Mouse (Mus musculus) kidney, postnatal 0 days (tissue): ENCODE data around the gene Eml6. TPM values are rescaled to one million over a fixed set of nuclear protein-coding genes. Genes with fewer than 3 reads are reported as not detected.

Experiments
- ATAC-seq: fragments of 200-750 bp; cut with Nextera tagmentation; replicated peaks from 2 replicates; pipeline ENCODE4 v1.8.0; 2017; ENCODE audit warnings: low read depth, moderate number of reproducible peaks, moderate TSS enrichment, moderate library complexity; ENCODE audit not compliant: low FRiP score
- DNase-seq: peaks from one replicate; pipeline ENCODE4 v3.0.0-alpha.2; 2016; ENCODE audit warnings: low spot score
- H3K27ac ChIP-seq: fragments of 300-500 bp; sonication (generic); 2 replicates; pipeline ENCODE4 v1.5.1; 2014; ENCODE audit warnings: mild to moderate bottlenecking
- H3K27me3 ChIP-seq: fragments of 300-500 bp; sonication (generic); 2 replicates; pipeline ENCODE4 v1.6.1; 2014; ENCODE audit warnings: low read length, mixed read lengths; ENCODE audit not compliant: insufficient read depth
- H3K36me3 ChIP-seq: fragments of 300-500 bp; sonication (generic); 2 replicates; pipeline ENCODE4 v1.6.1; 2014; ENCODE audit warnings: low read length, mixed read lengths; ENCODE audit not compliant: insufficient read depth
- H3K4me1 ChIP-seq: fragments of 300-500 bp; sonication (generic); replicated peaks from 2 replicates; pipeline ENCODE4 v1.6.1; 2014; ENCODE audit warnings: antibody characterized with exemption, low read length, mixed read lengths; ENCODE audit not compliant: insufficient read depth
- H3K4me2 ChIP-seq: fragments of 300-500 bp; sonication (generic); 2 replicates; pipeline ENCODE4 v1.6.1; 2014; ENCODE audit warnings: mild to moderate bottlenecking, low read length, moderate library complexity, mixed read lengths
- H3K4me3 ChIP-seq: fragments of 300-500 bp; sonication (generic); replicated peaks from 2 replicates; pipeline ENCODE4 v1.5.1; 2014; ENCODE audit warnings: low read depth, low read length
- H3K9ac ChIP-seq: fragments of 300-500 bp; sonication (generic); 2 replicates; pipeline ENCODE4 v1.6.1; 2014; ENCODE audit warnings: low read depth, low read length
- H3K9me3 ChIP-seq: fragments of 300-500 bp; sonication (generic); replicated peaks from 2 replicates; pipeline ENCODE4 v1.6.1; 2016; ENCODE audit warnings: low read length, inconsistent platforms, mixed read lengths
- CTCF ChIP-seq: IDR thresholded peaks from 2 replicates; pipeline ENCODE4 v1.5.1; 2016; ENCODE audit warnings: antibody characterized with exemption, low read depth, mild to moderate bottlenecking, moderate library complexity
- WGBS: fragments of 180-500 bp; shearing (Covaris S2); extraction: QIAGEN DNeasy Blood & Tissue Kit; methylation state at CpG from one replicate; pipeline ENCODE4 v1.1.7; 2014; 5-methylcytosine and 5-hydroxymethylcytosine counted together
- polyA plus RNA-seq: library from polyadenylated mRNA; unstranded; fragments of >200 nt; fragmentation: Nextera tagmentation; extraction: Ambion mirVana; gene quantifications from 2 replicates; pipeline ENCODE4 v1.2.1, GENCODE M21; 2015

Gene Eml6
- polyA plus RNA-seq, 1 experiment from 2014 or later, result 1.2 TPM

DNA sequence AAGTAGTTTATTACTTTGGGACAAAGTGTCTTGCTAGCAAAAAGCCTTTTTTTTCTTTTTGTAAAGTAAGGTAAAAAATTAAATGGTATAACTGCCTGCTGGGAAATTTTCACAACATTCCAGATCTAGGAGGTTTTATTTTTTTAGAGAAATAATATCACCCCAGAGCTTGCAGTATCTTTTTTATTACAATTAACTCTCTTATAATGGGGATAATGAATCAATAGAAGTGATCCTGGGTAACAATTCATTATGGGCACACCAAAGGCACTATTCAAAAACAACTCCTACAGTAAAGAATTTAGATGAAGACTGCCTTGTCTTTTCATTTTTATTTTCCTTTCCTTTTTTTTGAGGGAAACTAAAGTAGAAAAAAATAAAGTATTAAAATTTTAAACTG, 331.1 kb downstream of the Eml6 start:
- Histone ChIP-seq H3K4me3 (0 out of 2 replicates have a peak overlapping the region, but pooled peaks have one; percentile 89), H3K9me3 (no peaks in the 10 kb centered on the region), H3K36me3 (no peaks in the 10 kb centered on the region), H3K4me2 (peak overlapping the region; percentile 21; the same call in 1 of the 2 replicates), H3K27ac (no peak overlapping the region), H3K4me1 (peaks cover 4% of the 10 kb centered on the region; the same call in 1 of the 2 replicates), H3K9ac (no peak overlapping the region), H3K27me3 (no peaks in the 10 kb centered on the region)
- no peak for TF ChIP-seq CTCF
- DNase-seq (no peak), ATAC-seq (no peak)

GRCm38 (mm10) chr11:29693576-29694410, 332.0 kb downstream of the Eml6 start:
- Histone ChIP-seq H3K9ac (peak overlapping the region; percentile 91), H3K4me2 (peak overlapping the region; percentile 51), H3K36me3 (no peaks in the 10 kb centered on the region), H3K4me1 (peaks cover 4% of the 10 kb centered on the region; the same call in 1 of the 2 replicates), H3K9me3 (no peaks in the 10 kb centered on the region), H3K27ac (peak overlapping the region; percentile 96), H3K4me3 (peak overlapping the region; percentile 89), H3K27me3 (no peaks in the 10 kb centered on the region)
- peak; percentile 75 for TF ChIP-seq CTCF
- ATAC-seq (peak; percentile 84), DNase-seq (peak; percentile 94)
- under 1% methylated on average over 35 of the region's 53 CpGs for WGBS

Other genes with a start within 250 kb of the Eml6 start
- 0.04 and 0.13 TPM in 2 replicates for gene 4931440F15Rik, start 200.4 kb downstream of the Eml6 start, polyA plus RNA-seq
- 117 and 119 TPM in 2 replicates for gene Sptbn1, start 242.1 kb upstream of the Eml6 start, polyA plus RNA-seq